22 mouse cellular contexts compared by ENCODE assay signal in the genomic region with DNA sequence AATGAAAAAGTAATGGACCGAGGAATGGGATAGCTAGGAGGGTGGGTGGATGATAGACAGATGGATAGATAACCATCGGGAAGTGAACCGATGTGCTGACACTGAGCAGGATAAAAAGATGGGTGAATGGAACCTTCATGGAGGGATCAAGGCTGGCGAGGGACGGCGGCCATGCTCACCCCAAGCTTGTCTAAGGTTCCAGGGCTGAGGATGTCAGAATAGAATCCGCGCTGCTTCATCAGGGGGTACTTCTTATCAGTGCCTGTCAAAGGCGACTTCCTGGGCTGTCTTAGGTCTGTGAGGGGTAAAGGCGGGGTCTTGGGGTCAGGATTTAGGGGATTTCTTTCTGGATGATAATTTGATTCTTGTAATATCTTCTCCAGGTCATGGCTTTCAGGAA. TPM values are rescaled to one million over a fixed set of nuclear protein-coding genes. Genes with fewer than 3 reads are reported as not detected.
DNase-seq lines count a peak whose midpoint lies in the region; ATAC-seq lines count a peak whose summit lies in the region.
"Had no signal": no experiment of that assay in that cellular context is flagged by ENCODE, and none has a peak within 500 bp of the region (broad histone marks: within the 10 kb centered on the region; RNA-seq: fewer than 3 reads in every experiment).

No protein-coding gene starts in this region.

- 89% methylated on average over 10 of the region's 10 CpGs for WGBS in forebrain, embryonic 11.5 days
- WGBS in forebrain, embryonic 15.5 days = 86% methylated on average over 10 of the region's 10 CpGs
- 75% methylated on average over 10 of the region's 10 CpGs for WGBS in heart, embryonic 10.5 days

- no peak overlapping the region for H3K9ac ChIP-seq in forebrain, embryonic 11.5 days (ENCODE audit: low read length)
- no peak overlapping the region for H3K9ac ChIP-seq in forebrain, embryonic 15.5 days (replicated peaks)

- no peak overlapping the region for H3K27ac ChIP-seq in forebrain, embryonic 11.5 days (ENCODE audit: low read depth, low read length)
- H3K27ac ChIP-seq in forebrain, embryonic 15.5 days (replicated peaks) = no peak overlapping the region
- H3K27ac ChIP-seq in heart, embryonic 10.5 days = no peak overlapping the region

- no peak overlapping the region for H3K4me2 ChIP-seq in forebrain, embryonic 11.5 days (ENCODE audit: low read depth, low read length, severe bottlenecking)
- H3K4me2 ChIP-seq in forebrain, embryonic 15.5 days (replicated peaks) = no peak overlapping the region

- peak; percentile 23 for DNase-seq in forebrain, embryonic 11.5 days (ENCODE audit: low spot score)
- peak; percentile 80 for DNase-seq in heart, adult 11 months
- no peak for DNase-seq in heart, adult 8-10 months (ENCODE audit: low spot score)
- peak; percentile 63 for DNase-seq in heart, embryonic 10.5 days (ENCODE audit: low spot score)
- DNase-seq in heart, postnatal 10 days = no peak
- DNase-seq in testis, postnatal 10 days (ENCODE audit: low spot score) = peak; percentile 10
- DNase-seq in testis, postnatal 14 days (ENCODE audit: low spot score) = no peak
- DNase-seq: adrenal gland, adult 2 months; adrenal gland, adult 8-10 months; adrenal gland, postnatal 10 days; adrenal gland, postnatal 14 days; adrenal gland, postnatal 25 days; adrenal gland, postnatal 36 days; B cell, adult 2 months; cerebellum, adult 11 months; cerebellum, adult 11-12 months had no signal

- no peak overlapping the region for H3K4me3 ChIP-seq in forebrain, embryonic 11.5 days (ENCODE audit: low read depth, low read length)
- H3K4me3 ChIP-seq in forebrain, embryonic 15.5 days = no peak overlapping the region
- no peak overlapping the region for H3K4me3 ChIP-seq in heart, embryonic 10.5 days

- intact Hi-C loops in heart, postnatal 10 days (cut with DNase I) = no loop called here

- no peaks in the 10 kb centered on the region for H3K36me3 ChIP-seq in forebrain, embryonic 11.5 days (ENCODE audit: control insufficient read depth, insufficient read depth, low read length)
- no peaks in the 10 kb centered on the region for H3K36me3 ChIP-seq in forebrain, embryonic 15.5 days
- H3K36me3 ChIP-seq in heart, embryonic 10.5 days = no peaks in the 10 kb centered on the region
- H3K36me3 ChIP-seq: G1E had no signal

- no peak for ATAC-seq in forebrain, embryonic 11.5 days (replicated peaks; ENCODE audit: low FRiP score)
- no peak for ATAC-seq in forebrain, embryonic 15.5 days (replicated peaks)
- ATAC-seq: activated CD4-positive, CD25-positive, alpha-beta regulatory T cell, adult 4 months; CD4-positive, CD25-positive, alpha-beta regulatory T cell, adult 4 months; Patski had no signal

- no peaks in the 10 kb centered on the region for H3K27me3 ChIP-seq in forebrain, embryonic 11.5 days (ENCODE audit: control insufficient read depth, insufficient read depth, low read length)
- H3K27me3 ChIP-seq in forebrain, embryonic 15.5 days = no peaks in the 10 kb centered on the region
- peaks cover 25% of the 10 kb centered on the region for H3K27me3 ChIP-seq in heart, embryonic 10.5 days (ENCODE audit: insufficient read depth, poor library complexity, severe bottlenecking)
- H3K27me3 ChIP-seq: CH12.LX, Patski had no signal

- H3K4me1 ChIP-seq in forebrain, embryonic 11.5 days (replicated peaks; ENCODE audit: control insufficient read depth, insufficient read depth, low read length) = no peaks in the 10 kb centered on the region; the same call in 1 of the 2 replicates
- H3K4me1 ChIP-seq in forebrain, embryonic 15.5 days = 0 out of 2 replicates have a peak, but pooled peaks cover 6% of the 10 kb centered on the region
- peaks cover 11% of the 10 kb centered on the region for H3K4me1 ChIP-seq in heart, embryonic 10.5 days

- H3K9me3 ChIP-seq in forebrain, embryonic 11.5 days (ENCODE audit: control insufficient read depth, low read length) = no peaks in the 10 kb centered on the region
- no peaks in the 10 kb centered on the region for H3K9me3 ChIP-seq in forebrain, embryonic 15.5 days
- no peaks in the 10 kb centered on the region for H3K9me3 ChIP-seq in heart, embryonic 10.5 days
- H3K9me3 ChIP-seq: G1E had no signal

RNA-seq across cellular contexts. Expression of gene Dnah1, which starts 4.2 kb away (rescaled TPM):
- polyA plus RNA-seq in forebrain, embryonic 11.5 days (2014; fragmentation: Nextera tagmentation; extraction: Ambion mirVana) = 7.6 and 8.8 TPM in 2 replicates
- 3.2 and 3.9 TPM in 2 replicates for polyA plus RNA-seq in forebrain, embryonic 15.5 days (2015; fragmentation: Nextera tagmentation; extraction: Ambion mirVana)
- under 1 TPM in 2 of 4 experiments, not detected in 2; 0.03 to 0.06 TPM for total RNA-seq in heart, adult 8-10 months (2022)
- 1.6 and 2.8 TPM in 2 replicates for polyA plus RNA-seq in heart, embryonic 10.5 days (2016; fragmentation: Nextera tagmentation; extraction: Ambion mirVana)
- total RNA-seq in heart, postnatal 10 days (2021) = under 1 TPM; 0.17 to 0.22 TPM
- polyA plus RNA-seq: G1E had no signal

RNA-seq across cellular contexts. Expression of gene Capn7, which starts 16.9 kb away (rescaled TPM):
- 36.2 and 41.2 TPM in 2 replicates for polyA plus RNA-seq in forebrain, embryonic 11.5 days (2014; fragmentation: Nextera tagmentation; extraction: Ambion mirVana)
- 61.3 and 66.1 TPM in 2 replicates for polyA plus RNA-seq in forebrain, embryonic 15.5 days (2015; fragmentation: Nextera tagmentation; extraction: Ambion mirVana)
- total RNA-seq in heart, adult 8-10 months (2022) = 10 to 100 TPM; 31.5 to 35.4 (median 32.6) TPM
- 37.1 and 40.8 TPM in 2 replicates for polyA plus RNA-seq in heart, embryonic 10.5 days (2016; fragmentation: Nextera tagmentation; extraction: Ambion mirVana)
- total RNA-seq in heart, postnatal 10 days (2021) = 10 to 100 TPM; 29.8 to 37.9 TPM

Comparison
In these comparisons a context has a peak if more than half of its experiments do, and no peak if none do; other contexts are left out.
1. DNase-seq: peak in forebrain, embryonic 11.5 days (single experiment), heart, adult 11 months (single experiment), heart, embryonic 10.5 days (single experiment) and testis, postnatal 10 days (single experiment); none in heart, adult 8-10 months (single experiment), heart, postnatal 10 days (0 of 2) and testis, postnatal 14 days (single experiment).